Mouse (Mus musculus): Measurements from ENCODE around the gene Cend1.

DNA sequence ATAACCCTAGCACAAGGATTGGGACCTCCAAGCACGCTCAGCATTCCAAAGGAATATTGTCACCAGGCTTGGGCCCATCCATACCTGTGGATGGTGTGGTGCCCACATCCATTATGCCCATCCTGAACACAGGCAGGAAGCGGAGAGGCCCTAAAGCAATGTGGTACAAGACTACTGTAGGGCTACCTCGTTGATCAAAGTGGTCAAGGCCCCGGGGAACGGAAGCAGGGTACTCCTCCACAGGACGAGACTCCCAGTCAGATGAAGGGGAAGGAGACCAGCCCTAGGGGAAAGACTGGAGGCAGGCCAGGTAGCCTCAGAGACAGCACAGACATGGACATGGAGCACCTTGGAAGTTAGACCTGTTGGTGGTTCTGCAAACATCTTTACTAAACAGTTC, 43.5 kb upstream of the Cend1 start:
- no peak for TF ChIP-seq CTCF (IDR thresholded peaks at IDR 0.05; ENCODE audit: extremely low read depth, insufficient read depth, low read length)
- no peak for TF ChIP-seq POLR2A (IDR thresholded peaks at IDR 0.05; ENCODE audit: extremely low read depth, insufficient read depth, low read length)

All from cortical plate, adult 2 months (tissue).